Mouse (Mus musculus) bone marrow macrophage, adult 2 months (primary cell): ENCODE data around the gene Tmem119. TPM values are rescaled to one million over a fixed set of nuclear protein-coding genes. Genes with fewer than 3 reads are reported as not detected.
"Not testable (repeated sequence)": the region's sequence is repeated elsewhere in the genome, so short reads cannot be mapped to it uniquely, and the experiment has no call there.

Experiments used
- H3K27ac ChIP-seq: 2 replicates; pipeline ENCODE4 v1.5.1; 2012; ENCODE audit warnings: low read depth, low read length; ENCODE audit not compliant: insufficient read depth
- H3K4me1 ChIP-seq: 2 replicates; pipeline ENCODE4 v1.6.1; 2012; ENCODE audit warnings: low read length; ENCODE audit not compliant: control insufficient read depth, insufficient read depth
- H3K4me3 ChIP-seq: 2 replicates; pipeline ENCODE4 v1.5.1; 2012; ENCODE audit warnings: mild to moderate bottlenecking, low read length, moderate library complexity; ENCODE audit not compliant: insufficient read depth
- CTCF ChIP-seq: IDR thresholded peaks from 2 replicates; pipeline ENCODE4 v1.5.1; 2012; ENCODE audit warnings: low read depth, mild to moderate bottlenecking, low read length, moderate library complexity
- POLR2A ChIP-seq: IDR thresholded peaks from 2 replicates; pipeline ENCODE4 v1.6.1; 2012; ENCODE audit warnings: mild to moderate bottlenecking, low read depth, low read length, borderline replicate concordance
- polyA plus RNA-seq: library from polyadenylated mRNA; stranded (reverse); fragments of >200 nt; gene quantifications from 2 replicates; pipeline ENCODE4 v1.2.4, GENCODE M21; 2012; ENCODE audit not compliant: missing spikeins, insufficient read depth, insufficient read length

Gene Tmem119
- polyA plus RNA-seq, 1 experiment = 0.99 TPM

DNA sequence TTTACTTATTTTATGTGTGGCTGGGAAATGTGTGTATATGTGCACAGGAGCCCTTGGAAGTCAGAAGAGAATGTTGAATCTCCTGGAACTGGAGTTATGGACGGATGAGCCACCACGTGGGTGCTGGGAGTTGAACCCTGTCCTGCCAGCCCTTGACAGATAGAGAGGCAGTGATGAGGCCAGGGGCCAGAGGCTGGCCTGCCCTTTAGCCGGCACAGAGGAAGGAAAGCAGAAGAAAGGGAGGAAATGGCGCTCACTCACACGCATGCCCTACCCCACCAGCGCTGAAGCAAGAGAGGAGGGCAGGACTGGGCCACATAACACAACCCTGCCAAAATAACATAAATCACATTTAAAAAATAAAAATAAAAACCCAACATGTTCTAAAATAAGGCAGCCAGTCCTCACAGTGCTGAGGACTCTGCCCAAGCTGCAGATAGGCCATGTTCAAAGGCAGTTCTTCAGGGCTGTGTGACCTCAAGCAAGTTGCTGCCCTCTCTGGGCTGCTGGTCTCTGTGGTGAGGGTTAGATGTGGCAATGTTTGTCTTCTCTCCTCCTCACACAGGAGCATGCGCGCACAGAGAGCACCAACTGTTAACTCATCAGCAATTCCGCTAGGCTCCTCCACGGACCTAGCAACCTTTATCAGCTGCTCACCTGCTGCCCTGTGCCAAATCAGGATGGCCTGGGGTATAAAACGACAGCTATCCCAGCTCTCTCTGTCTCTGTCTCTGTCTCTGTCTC lies 9.7 kb downstream of the Tmem119 start:
- no peak for TF ChIP-seq CTCF
- no peak for TF ChIP-seq POLR2A
- Histone ChIP-seq H3K27ac (no peak overlapping the region), H3K4me1 (peaks cover 24% of the 10 kb centered on the region), H3K4me3 (no peak overlapping the region)

DNA sequence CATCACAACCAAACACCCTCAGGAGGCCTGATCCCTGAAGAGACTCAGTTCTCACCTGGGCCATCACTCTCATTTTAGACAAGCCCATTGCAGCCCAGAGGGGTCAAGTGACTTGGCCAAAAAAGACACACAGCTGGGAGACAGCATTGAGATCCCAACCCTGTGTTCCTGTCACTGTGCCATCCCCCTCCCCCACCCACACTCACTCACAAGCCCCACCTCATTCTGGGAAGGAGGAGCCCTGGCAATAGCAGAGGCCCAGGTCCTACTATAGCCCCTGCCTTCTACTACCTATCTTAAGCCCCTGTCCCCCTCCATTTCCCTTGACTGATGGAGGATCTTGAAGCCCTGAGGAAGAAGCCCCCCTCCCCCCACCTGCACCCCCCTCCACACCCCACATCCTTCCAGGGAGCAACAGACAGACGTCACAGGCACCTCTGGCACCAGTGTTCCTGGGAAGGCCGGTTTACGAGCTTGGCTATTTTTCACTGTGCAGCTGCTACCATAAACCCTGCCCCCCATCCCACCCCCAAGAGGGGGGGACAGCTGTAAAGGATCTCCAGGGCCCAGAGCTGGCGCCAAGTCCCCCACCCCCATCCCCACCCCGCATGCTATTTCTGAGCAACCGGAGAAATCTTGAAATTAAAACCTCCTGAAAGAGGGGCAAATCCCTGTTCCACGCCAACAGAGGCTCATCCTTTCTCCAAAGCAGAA lies 11.1 kb downstream of the Tmem119 start:
- Histone ChIP-seq H3K4me1 (peaks cover 27% of the 10 kb centered on the region), H3K27ac (no peak overlapping the region), H3K4me3 (no peak overlapping the region)
- no peak for TF ChIP-seq CTCF
- TF ChIP-seq POLR2A = no peak

DNA sequence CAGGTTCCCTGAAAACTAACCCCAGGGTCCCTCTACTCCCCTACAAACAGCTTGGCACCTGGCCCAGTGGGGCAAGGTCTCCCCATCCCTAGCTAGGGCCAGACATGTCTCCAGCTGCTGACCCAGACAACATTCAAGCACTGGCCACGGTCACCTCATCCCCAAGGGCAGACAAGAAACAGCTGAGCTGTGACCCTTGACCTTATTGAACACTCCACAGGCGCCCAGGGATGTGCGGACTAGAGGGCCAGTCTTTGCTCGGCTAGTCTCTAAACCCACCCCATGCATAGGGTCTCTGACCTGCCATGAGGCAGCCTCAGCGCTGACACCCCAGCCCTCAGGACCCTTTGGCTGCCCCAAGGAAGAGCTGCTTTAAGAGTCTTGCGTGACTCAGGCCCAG lies 11.7 kb downstream of the Tmem119 start:
- no peak for TF ChIP-seq CTCF
- no peak for TF ChIP-seq POLR2A
- no peak overlapping the region for H3K4me3 ChIP-seq
- H3K4me1 ChIP-seq = peaks cover 31% of the 10 kb centered on the region

DNA sequence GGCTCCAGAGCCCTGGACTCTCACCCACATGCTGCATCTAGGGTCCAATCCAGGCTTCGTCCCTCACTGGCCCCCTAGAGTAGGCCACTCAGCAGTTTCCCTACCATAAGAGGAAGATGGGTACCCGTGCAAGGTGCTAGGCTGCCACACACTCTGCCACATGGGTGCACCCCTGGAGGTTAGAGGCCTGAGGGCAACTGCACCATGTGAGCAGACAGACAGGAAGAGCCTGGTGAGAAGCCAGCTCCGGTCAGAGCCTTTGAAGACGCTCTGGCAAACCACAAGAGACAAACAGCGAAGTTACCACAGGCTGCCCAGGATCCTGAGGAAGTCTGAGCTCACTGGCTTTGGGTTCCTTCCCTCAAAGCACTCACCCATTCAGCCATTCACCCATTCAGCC lies 13.3 kb downstream of the Tmem119 start:
- H3K4me1 ChIP-seq = peaks cover 28% of the 10 kb centered on the region
- no peak overlapping the region for H3K4me3 ChIP-seq
- H3K27ac ChIP-seq = no peak overlapping the region
- TF ChIP-seq CTCF = no peak
- no peak for TF ChIP-seq POLR2A

More for the DNA sequence above, 11.7 kb downstream of the Tmem119 start:
- H3K27ac ChIP-seq = no peak overlapping the region

DNA sequence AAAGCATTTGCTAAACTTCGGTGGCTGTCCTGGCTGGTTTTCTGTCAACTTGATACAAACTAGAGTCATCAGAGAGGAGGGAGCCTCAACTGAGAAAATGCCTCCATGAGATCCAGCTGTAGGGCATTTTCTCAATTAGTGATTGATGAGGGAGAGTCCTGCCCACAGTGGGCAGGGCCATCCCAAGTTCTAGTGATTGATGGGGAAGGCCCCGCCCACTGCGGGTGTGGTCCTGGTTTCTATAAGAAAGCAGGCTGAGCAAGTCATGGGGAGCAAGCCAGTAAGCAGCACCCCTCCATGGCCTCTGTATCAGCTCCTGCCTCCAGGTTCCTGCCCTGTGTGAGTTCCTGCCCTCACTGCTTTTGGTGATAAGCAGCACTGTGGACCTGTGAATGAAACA lies 16.2 kb downstream of the Tmem119 start:
- Histone ChIP-seq H3K27ac (peak overlapping the region; percentile 20), H3K4me1 (peaks cover 22% of the 10 kb centered on the region)
- not testable (repeated sequence) for H3K4me3 ChIP-seq

DNA sequence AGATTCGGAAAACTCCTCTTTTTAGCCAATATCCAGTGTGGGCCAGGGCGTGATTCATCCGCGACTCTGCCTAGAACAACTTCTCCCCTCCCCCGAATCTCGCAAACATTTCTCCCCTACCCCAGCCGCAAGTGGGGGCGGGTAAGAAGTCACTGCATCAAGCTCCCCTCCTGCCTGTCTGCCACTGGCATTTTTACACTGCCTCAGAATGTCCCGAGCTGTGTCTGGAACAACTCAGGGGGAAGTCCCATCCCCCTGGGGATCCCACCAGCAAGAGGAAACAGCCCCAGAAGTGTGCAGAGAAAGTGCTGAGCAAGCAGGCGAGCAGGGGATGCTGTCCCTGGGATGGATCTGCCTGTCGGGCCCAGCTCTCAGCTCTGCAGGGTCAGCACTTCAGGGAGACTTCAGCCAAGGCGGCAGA lies 16.7 kb downstream of the Tmem119 start:
- peaks cover 22% of the 10 kb centered on the region for H3K4me1 ChIP-seq
- H3K4me3 ChIP-seq = no peak overlapping the region
- H3K27ac ChIP-seq = no peak overlapping the region
- TF ChIP-seq POLR2A (no peak), CTCF (no peak)

DNA sequence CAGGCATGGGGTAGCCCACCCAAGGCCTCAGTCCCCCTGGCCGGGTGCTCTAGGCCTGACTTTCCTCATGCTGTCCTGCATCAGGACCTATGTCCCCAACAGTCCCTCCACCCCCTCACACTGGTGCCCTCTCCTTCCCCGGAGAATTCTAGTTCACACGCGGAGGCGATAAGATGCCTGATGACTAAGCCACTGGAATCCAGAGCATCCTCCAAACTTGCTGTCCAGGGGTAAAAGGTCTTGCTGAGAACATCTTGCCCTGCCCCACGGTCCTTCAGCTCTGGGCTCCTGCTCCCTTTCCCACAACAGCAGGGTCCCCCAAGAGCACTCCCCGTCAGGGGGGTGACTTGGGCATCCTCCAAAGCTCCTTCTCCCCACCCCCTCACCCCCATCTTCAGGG lies 17.7 kb downstream of the Tmem119 start:
- H3K27ac ChIP-seq = no peak overlapping the region
- TF ChIP-seq CTCF (no peak), POLR2A (no peak)
- peaks cover 21% of the 10 kb centered on the region for H3K4me1 ChIP-seq
- H3K4me3 ChIP-seq = no peak overlapping the region

DNA sequence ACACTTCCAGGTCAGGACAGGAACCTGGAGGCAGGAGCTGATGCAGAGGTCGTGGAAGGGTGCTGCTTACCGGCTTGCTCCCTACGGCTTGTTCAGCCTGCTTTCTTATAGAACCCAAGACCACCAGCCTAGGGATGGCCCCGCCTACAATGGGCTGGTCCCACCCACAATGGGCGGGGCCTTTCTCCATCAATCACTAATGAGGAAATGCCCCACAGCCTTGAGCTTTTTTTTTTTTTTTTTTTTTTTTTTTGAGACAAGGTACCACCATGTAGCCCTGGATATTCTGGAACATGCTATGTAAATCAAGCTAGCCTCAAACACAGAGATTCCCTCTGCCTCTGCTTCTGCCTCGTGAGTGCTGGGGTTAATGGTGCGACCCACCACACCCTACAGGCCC lies 18.4 kb downstream of the Tmem119 start:
- peaks cover 23% of the 10 kb centered on the region for H3K4me1 ChIP-seq
- TF ChIP-seq CTCF (no peak), POLR2A (no peak)

DNA sequence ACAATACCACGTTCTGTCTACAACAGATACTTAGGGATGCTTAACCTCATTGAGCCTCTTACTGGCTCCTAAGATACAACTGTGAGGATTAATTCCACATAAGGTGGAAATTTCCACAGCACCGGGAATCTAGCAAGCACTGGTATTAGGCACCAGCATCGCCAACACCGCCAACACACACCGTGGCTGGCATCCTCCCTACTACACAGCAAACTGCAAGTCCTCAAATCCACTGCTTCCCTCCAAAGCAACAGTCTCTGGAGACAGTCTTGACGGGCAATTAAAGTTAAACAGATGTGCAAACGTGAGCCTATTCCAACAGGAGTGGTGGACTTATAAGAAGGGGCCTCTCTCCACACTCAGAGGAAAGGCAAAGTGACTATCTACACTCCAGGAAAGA lies 19.1 kb downstream of the Tmem119 start:
- H3K4me1 ChIP-seq = peaks cover 24% of the 10 kb centered on the region
- no peak overlapping the region for H3K27ac ChIP-seq
- no peak overlapping the region for H3K4me3 ChIP-seq
- no peak for TF ChIP-seq POLR2A
- no peak for TF ChIP-seq CTCF

More for the DNA sequence above, 18.4 kb downstream of the Tmem119 start:
- Histone ChIP-seq H3K27ac (no peak overlapping the region), H3K4me3 (no peak overlapping the region)

DNA sequence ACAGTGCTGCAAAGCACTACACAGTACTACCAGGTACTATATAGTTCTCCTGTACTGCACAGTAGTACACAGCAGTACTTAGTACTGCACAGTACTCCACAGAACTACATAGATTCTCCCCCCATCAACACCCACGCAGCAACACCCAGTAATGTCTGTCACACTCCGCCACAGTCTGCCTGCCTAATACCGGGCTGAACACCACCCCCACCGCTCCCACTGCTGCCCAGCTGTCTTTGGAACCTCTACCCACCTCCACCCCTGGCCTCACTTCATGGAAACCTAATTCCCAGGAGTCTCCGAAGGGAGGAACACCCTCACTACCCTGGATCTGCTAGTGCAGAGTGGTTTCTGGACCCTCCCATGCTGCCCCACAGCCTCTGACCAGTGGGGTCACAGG lies 19.6 kb downstream of the Tmem119 start:
- H3K4me3 ChIP-seq = no peak overlapping the region
- peaks cover 27% of the 10 kb centered on the region for H3K4me1 ChIP-seq

More for the DNA sequence above, 19.6 kb downstream of the Tmem119 start:
- H3K27ac ChIP-seq = no peak overlapping the region
- TF ChIP-seq CTCF (no peak), POLR2A (no peak)
